Mouse (Mus musculus): ENCODE measurements around the gene Hapln4. TPM values are rescaled to one million over a fixed set of nuclear protein-coding genes. Genes with fewer than 3 reads are reported as not detected.
A peak's percentile ranks its signal among the peaks of the same experiment; 100 is the strongest.
"Not testable (repeated sequence)": the region's sequence is repeated elsewhere in the genome, so short reads cannot be mapped to it uniquely, and the experiment has no call there.

The Hapln4 gene
- under 1 TPM in 1 of 4 experiments, not detected in 3; 0.08 TPM for total RNA-seq (2022)

GRCm38 (mm10) chr8:70083285-70083684, at the start of gene Hapln4:
Gene Hapln4 (plus strand): TSS chr8:70083457.
- DNase-seq (ENCODE audit: low spot score in 2 of 2), result peak in 1 of 2 experiments; percentile 18

GRCm38 (mm10) chr8:70037994-70038393, 45.3 kb upstream of the Hapln4 start:
- DNase-seq (ENCODE audit: low spot score in 2 of 2), result no peak

- peak in 1 of 2 experiments; percentile 9 for DNase-seq (ENCODE audit: low spot score in 2 of 2)
Observed at GRCm38 (mm10) chr8:70041885-70042546, 41.2 kb upstream of the Hapln4 start.

- DNase-seq (ENCODE audit: low spot score in 2 of 2), result peak; percentile 94 to 95
Observed at GRCm38 (mm10) chr8:70042583-70043455, 40.4 kb upstream of the Hapln4 start, which contains the start of the genes Mau2 and Sugp1. Gene Mau2 (minus strand): TSS chr8:70042734. Gene Sugp1 (plus strand): TSS chr8:70042813.

GRCm38 (mm10) chr8:70043996-70044395, 39.3 kb upstream of the Hapln4 start:
- no peak for DNase-seq (ENCODE audit: low spot score in 2 of 2)

GRCm38 (mm10) chr8:70049662-70050061, 33.6 kb upstream of the Hapln4 start:
- DNase-seq (ENCODE audit: low spot score in 2 of 2), result no peak

- DNase-seq (ENCODE audit: low spot score in 2 of 2), result not testable (repeated sequence)
Observed at GRCm38 (mm10) chr8:70050434-70050833, 32.8 kb upstream of the Hapln4 start.

- DNase-seq (ENCODE audit: low spot score in 2 of 2), result no peak
Observed at GRCm38 (mm10) chr8:70057721-70058120, 25.5 kb upstream of the Hapln4 start.

GRCm38 (mm10) chr8:70071836-70072440, 11.3 kb upstream of the Hapln4 start:
- no peak for DNase-seq (ENCODE audit: low spot score in 2 of 2)

GRCm38 (mm10) chr8:70072441-70073069, 10.7 kb upstream of the Hapln4 start, which contains the start of gene Tm6sf2:
Gene Tm6sf2 (plus strand): TSS chr8:70072924.
- DNase-seq (ENCODE audit: low spot score in 2 of 2), result peak; percentile 9 to 10

GRCm38 (mm10) chr8:70073120-70073519, 10.1 kb upstream of the Hapln4 start:
- no peak for DNase-seq (ENCODE audit: low spot score in 2 of 2)

- DNase-seq (ENCODE audit: low spot score in 2 of 2), result no peak
Observed at GRCm38 (mm10) chr8:70073682-70074081, 9.6 kb upstream of the Hapln4 start.

- no peak for DNase-seq (ENCODE audit: low spot score in 2 of 2)
Observed at GRCm38 (mm10) chr8:70081976-70082375, 1.3 kb upstream of the Hapln4 start.

- DNase-seq (ENCODE audit: low spot score in 2 of 2), result no peak
Observed at GRCm38 (mm10) chr8:70084191-70085065, 1.2 kb downstream of the Hapln4 start.

- no peak for DNase-seq (ENCODE audit: low spot score in 2 of 2)
Observed at GRCm38 (mm10) chr8:70086151-70086550, 2.9 kb downstream of the Hapln4 start.

GRCm38 (mm10) chr8:70087237-70087636, 4.0 kb downstream of the Hapln4 start:
- no peak for DNase-seq (ENCODE audit: low spot score in 2 of 2)

GRCm38 (mm10) chr8:70087836-70088650, 4.8 kb downstream of the Hapln4 start:
- peak in 1 of 2 experiments; percentile 15 for DNase-seq (ENCODE audit: low spot score in 2 of 2)

- no peak for DNase-seq (ENCODE audit: low spot score in 2 of 2)
Observed at GRCm38 (mm10) chr8:70089296-70089960, 6.2 kb downstream of the Hapln4 start.

- DNase-seq (ENCODE audit: low spot score in 2 of 2), result no peak
Observed at GRCm38 (mm10) chr8:70092786-70093185, 9.5 kb downstream of the Hapln4 start.

Measured in gastrocnemius, adult 8-10 months (tissue).